Mouse (Mus musculus): ENCODE measurements around the gene Rtn4r. TPM values are rescaled to one million over a fixed set of nuclear protein-coding genes. Genes with fewer than 3 reads are reported as not detected.

Gene Rtn4r
- polyA plus RNA-seq, 1 experiment: not detected

DNA sequence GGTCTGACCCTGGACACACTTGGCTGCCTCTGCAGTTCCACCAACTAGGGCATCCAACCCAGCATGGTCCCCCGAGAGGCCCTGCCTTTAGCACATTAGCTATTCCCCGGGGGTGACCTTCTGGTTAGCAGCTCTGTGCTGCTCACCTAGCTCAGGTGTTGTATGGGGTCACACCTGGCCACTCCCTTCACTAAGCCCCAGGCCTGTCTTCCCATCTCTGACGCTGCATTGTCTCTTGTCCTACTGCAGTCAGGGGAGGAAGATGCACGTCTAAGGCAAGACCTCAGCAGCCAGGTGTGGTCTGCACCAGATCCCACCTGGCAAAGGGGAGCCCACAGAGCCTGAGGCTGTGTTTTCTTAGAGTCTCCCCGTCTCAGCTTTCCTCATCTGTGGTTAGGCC lies 2.0 kb downstream of the Rtn4r start:
- Histone ChIP-seq H3K4me1 (ENCODE audit: control insufficient read depth, insufficient read depth, low read length) (peaks cover 33% of the 10 kb centered on the region), H3K27ac (ENCODE audit: insufficient read depth, low read depth, low read length) (no peak overlapping the region), H3K4me3 (ENCODE audit: insufficient read depth, low read depth, low read length) (no peak overlapping the region)
- WGBS: 83% methylated on average over 5 of the region's 5 CpGs
- TF ChIP-seq POLR2A (IDR thresholded peaks at IDR 0.05; ENCODE audit: insufficient read depth, low read depth, low read length) (no peak), CTCF (IDR thresholded peaks at IDR 0.05; ENCODE audit: insufficient read depth, low read depth, low read length) (no peak)

DNA sequence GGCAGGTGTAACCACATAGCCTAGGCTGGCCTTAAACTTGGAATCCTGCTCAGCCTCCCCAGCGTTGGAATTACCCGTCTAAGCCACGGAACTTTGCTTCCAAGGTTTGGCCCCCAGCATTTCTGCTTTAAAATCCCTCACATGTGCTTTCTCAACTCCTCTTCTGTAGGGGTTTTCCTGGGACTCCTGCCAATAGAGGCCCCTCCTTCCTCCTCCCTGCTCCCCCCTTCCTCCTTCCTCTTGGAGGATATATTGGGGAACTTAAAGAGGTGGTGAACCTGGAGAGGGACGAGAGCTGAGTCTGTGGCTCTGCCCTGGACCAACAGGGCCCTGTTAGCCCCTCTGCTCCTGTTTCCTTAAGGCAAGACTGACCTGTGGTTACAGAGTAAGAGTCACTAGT lies 2.8 kb downstream of the Rtn4r start:
- H3K4me1 ChIP-seq (ENCODE audit: control insufficient read depth, insufficient read depth, low read length): peaks cover 33% of the 10 kb centered on the region
- no peak overlapping the region for H3K4me3 ChIP-seq (ENCODE audit: insufficient read depth, low read depth, low read length)
- TF ChIP-seq POLR2A (IDR thresholded peaks at IDR 0.05; ENCODE audit: insufficient read depth, low read depth, low read length) (no peak), CTCF (IDR thresholded peaks at IDR 0.05; ENCODE audit: insufficient read depth, low read depth, low read length) (no peak)
- WGBS: 60% methylated on average over 4 of the region's 4 CpGs
- H3K27ac ChIP-seq (ENCODE audit: insufficient read depth, low read depth, low read length): no peak overlapping the region

DNA sequence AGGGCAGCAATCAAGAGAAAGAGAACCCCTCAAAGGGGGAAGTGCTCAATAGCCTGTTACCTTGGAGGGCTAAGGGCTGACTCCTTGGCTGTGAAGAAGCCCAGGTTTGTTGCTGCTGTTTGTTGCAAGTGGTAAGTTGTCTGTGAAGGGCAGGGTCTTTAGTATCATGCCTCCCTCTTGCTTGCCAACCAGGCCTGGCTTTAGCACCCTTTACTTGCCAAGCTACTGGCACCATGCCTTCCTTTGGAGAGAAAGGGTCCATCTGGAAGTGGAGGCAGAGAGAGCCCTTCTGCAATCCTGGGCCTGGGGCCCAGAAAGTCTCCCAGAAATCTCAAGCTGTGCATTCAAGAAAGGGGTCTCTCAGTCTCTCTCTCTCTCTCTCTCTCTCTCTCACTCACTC lies 3.3 kb downstream of the Rtn4r start:
- Histone ChIP-seq H3K4me1 (ENCODE audit: control insufficient read depth, insufficient read depth, low read length) (peaks cover 36% of the 10 kb centered on the region), H3K4me3 (ENCODE audit: insufficient read depth, low read depth, low read length) (no peak overlapping the region), H3K27ac (ENCODE audit: insufficient read depth, low read depth, low read length) (no peak overlapping the region)
- no peak for TF ChIP-seq CTCF (IDR thresholded peaks at IDR 0.05; ENCODE audit: insufficient read depth, low read depth, low read length)
- no peak for TF ChIP-seq POLR2A (IDR thresholded peaks at IDR 0.05; ENCODE audit: insufficient read depth, low read depth, low read length)

DNA sequence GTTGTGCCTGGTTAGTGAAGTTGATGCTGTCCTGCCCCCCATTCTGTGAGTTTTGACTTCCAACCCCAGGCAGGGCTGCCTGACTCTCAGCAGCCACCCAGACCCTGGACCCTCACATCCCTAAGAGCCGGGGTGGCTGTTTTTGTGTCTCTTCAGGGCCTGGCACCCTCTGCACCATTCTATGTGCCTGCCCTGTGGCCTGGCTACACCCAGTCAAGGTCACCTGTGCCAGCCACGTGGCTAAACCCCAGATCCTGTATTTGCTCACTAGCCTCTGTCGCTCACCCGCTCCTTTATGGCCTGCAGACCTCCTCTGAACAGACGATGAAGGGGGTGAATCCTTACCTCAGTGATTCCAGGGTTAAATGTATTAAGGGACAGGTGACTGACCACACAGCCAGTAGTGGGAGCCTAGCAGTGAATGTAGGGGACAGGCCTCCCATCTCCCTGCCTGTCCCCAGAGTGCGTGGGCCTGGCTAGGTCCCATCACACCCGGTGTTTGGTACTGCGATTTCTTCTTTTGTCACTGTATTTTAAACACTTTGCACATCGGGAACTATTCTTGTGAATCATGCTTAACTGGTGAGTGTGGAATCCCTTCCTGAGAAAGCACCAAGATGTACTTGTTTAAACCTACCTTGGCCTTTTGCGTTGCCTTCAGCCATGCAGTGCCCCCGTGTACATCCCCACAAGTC lies 4.0 kb downstream of the Rtn4r start:
- TF ChIP-seq CTCF (IDR thresholded peaks at IDR 0.05; ENCODE audit: insufficient read depth, low read depth, low read length) (no peak), POLR2A (IDR thresholded peaks at IDR 0.05; ENCODE audit: insufficient read depth, low read depth, low read length) (no peak)
- Histone ChIP-seq H3K27ac (ENCODE audit: insufficient read depth, low read depth, low read length) (no peak overlapping the region), H3K4me3 (ENCODE audit: insufficient read depth, low read depth, low read length) (no peak overlapping the region), H3K4me1 (ENCODE audit: control insufficient read depth, insufficient read depth, low read length) (peaks cover 39% of the 10 kb centered on the region)
- WGBS: 73% methylated on average over 11 of the region's 11 CpGs

DNA sequence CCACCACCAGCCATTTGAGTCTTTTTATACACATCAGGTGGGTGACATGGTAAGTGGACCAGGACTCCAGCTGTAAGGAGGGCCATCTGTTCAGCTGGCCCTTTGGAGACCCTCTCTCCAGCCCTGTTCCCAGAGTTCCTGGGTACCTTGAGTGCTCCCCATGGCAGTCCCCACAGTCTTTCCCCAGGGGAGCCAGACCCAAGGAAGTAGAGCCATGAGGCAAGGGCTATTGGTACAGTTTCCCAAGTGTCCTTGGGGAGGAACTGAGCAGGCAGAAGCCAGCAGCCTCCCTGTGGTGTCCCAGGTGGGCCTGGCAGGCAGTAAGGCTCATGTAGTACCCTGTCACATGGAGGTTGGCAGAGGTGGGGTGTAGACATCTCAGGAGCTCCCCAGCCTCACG lies 4.6 kb downstream of the Rtn4r start:
- 100% methylated on average over 1 of the region's 1 CpGs for WGBS
- Histone ChIP-seq H3K4me3 (ENCODE audit: insufficient read depth, low read depth, low read length) (no peak overlapping the region), H3K27ac (ENCODE audit: insufficient read depth, low read depth, low read length) (no peak overlapping the region), H3K4me1 (ENCODE audit: control insufficient read depth, insufficient read depth, low read length) (peaks cover 34% of the 10 kb centered on the region)
- TF ChIP-seq POLR2A (IDR thresholded peaks at IDR 0.05; ENCODE audit: insufficient read depth, low read depth, low read length): no peak
- no peak for TF ChIP-seq CTCF (IDR thresholded peaks at IDR 0.05; ENCODE audit: insufficient read depth, low read depth, low read length)

DNA sequence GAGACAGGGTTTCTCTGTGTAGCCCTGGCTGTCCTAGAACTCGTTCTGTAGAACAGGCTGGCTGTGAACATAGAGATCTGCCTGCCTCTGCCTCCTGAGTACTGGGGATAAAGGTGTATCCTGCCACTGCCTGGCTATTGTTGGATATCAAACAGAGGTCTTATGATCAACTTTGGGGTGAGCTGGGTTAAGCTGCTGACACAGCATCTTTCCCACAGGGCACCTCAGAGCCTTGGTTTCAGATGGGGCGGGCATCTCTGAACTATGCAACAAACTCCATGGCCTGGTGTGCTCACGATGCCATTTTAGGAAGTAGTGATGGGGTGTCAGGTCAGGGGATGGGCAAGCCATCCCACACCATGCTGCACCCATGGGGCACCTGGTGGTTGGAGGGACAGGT lies 5.1 kb downstream of the Rtn4r start:
- TF ChIP-seq CTCF (IDR thresholded peaks at IDR 0.05; ENCODE audit: insufficient read depth, low read depth, low read length): no peak
- no peak for TF ChIP-seq POLR2A (IDR thresholded peaks at IDR 0.05; ENCODE audit: insufficient read depth, low read depth, low read length)
- 91% methylated on average over 3 of the region's 3 CpGs for WGBS
- Histone ChIP-seq H3K4me1 (ENCODE audit: control insufficient read depth, insufficient read depth, low read length) (peaks cover 32% of the 10 kb centered on the region), H3K27ac (ENCODE audit: insufficient read depth, low read depth, low read length) (no peak overlapping the region), H3K4me3 (ENCODE audit: insufficient read depth, low read depth, low read length) (no peak overlapping the region)

DNA sequence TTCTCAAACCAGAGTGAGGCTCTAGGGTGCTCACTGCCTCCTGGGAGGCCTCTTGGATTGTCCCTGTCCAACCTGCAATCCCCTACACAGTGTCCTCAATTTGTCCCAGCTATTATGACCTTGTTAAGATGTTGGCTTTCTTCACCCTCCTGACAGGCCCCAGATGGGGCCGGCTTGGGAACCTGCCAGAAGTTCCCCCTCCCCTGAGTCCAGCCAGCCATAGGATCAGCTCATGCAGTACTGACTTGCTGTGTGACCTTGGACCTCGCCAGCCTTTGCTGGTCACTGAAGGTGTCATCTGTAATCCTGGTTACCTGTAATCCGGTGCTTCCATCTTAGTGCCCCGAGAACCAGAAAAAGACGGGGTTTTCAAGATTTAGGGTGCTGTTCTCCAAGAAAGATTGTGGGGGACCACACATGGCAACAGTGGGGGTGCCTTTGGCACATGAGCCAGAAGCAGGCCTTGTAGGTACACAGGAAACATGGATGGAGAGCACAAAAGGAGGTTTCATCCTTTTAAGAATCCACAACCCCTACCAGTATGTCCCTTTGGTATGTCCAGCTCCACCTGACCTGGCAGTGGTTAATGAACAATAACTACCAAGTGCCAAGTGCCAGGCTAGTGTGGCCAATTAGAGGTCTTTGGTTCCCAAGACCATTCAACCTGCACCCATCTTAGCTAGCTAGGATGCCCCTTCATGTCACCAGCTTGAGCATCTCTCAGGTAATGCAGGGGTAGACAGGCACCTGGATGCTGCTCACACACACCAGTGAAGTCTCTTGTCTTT lies 5.9 kb downstream of the Rtn4r start:
- Histone ChIP-seq H3K27ac (ENCODE audit: insufficient read depth, low read depth, low read length) (no peak overlapping the region), H3K4me3 (ENCODE audit: insufficient read depth, low read depth, low read length) (no peak overlapping the region), H3K4me1 (ENCODE audit: control insufficient read depth, insufficient read depth, low read length) (peaks cover 27% of the 10 kb centered on the region)
- 92% methylated on average over 5 of the region's 5 CpGs for WGBS
- TF ChIP-seq POLR2A (IDR thresholded peaks at IDR 0.05; ENCODE audit: insufficient read depth, low read depth, low read length): no peak
- no peak for TF ChIP-seq CTCF (IDR thresholded peaks at IDR 0.05; ENCODE audit: insufficient read depth, low read depth, low read length)

DNA sequence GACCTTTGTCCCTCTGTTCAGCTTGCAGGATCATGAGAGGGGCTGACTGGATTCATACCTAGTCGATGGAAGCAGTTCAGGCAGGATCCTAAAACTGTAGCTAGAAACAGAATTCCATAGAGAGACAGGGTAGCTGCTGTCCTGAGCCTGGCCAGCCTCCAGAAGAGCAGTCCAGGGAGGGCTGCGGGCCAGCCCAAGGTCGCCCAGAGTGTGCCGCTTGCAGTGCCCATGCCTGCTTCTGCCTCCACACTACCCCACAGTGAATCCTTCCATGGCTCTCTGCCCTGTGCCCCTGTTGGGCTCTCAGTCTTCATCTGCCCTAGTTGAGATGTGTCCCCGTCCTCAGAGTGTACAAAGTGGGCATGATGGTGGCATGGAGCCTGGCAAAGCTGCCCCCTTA lies 7.8 kb downstream of the Rtn4r start:
- 60% methylated on average over 5 of the region's 5 CpGs for WGBS
- no peak overlapping the region for H3K4me3 ChIP-seq (ENCODE audit: insufficient read depth, low read depth, low read length)
- H3K27ac ChIP-seq (ENCODE audit: insufficient read depth, low read depth, low read length): no peak overlapping the region

DNA sequence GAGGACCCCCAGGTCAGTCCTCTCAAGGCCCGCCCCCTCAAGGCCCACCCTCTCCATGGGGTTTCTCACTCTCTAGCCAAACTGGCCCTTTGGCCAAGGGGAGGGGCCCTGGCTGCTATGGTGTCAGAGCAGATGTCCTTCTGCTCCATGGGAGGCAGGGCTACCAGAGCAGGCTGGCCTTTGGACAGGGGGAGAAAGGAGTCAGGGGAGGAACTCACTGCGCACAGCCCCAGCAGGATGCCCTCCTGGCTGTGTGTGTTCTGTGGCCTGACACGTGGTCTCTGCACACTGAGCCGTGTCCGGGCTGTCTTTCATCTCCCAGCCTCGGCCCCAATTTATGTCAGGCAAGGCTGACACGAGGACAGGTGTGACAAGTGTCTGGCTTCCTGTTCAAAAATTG lies 8.6 kb downstream of the Rtn4r start:
- no peak overlapping the region for H3K27ac ChIP-seq (ENCODE audit: insufficient read depth, low read depth, low read length)
- 81% methylated on average over 7 of the region's 7 CpGs for WGBS
- H3K4me3 ChIP-seq (ENCODE audit: insufficient read depth, low read depth, low read length): no peak overlapping the region
- peaks cover 16% of the 10 kb centered on the region for H3K4me1 ChIP-seq (ENCODE audit: control insufficient read depth, insufficient read depth, low read length)
- TF ChIP-seq POLR2A (IDR thresholded peaks at IDR 0.05; ENCODE audit: insufficient read depth, low read depth, low read length) (no peak), CTCF (IDR thresholded peaks at IDR 0.05; ENCODE audit: insufficient read depth, low read depth, low read length) (no peak)

More for the DNA sequence above, 7.8 kb downstream of the Rtn4r start:
- TF ChIP-seq CTCF (IDR thresholded peaks at IDR 0.05; ENCODE audit: insufficient read depth, low read depth, low read length) (no peak), POLR2A (IDR thresholded peaks at IDR 0.05; ENCODE audit: insufficient read depth, low read depth, low read length) (no peak)
- H3K4me1 ChIP-seq (ENCODE audit: control insufficient read depth, insufficient read depth, low read length): peaks cover 18% of the 10 kb centered on the region
